Mouse (Mus musculus) erythroblast, embryonic 14.5 days (primary cell): ENCODE measurements around the gene Rab17. TPM values are rescaled to one million over a fixed set of nuclear protein-coding genes. Genes with fewer than 3 reads are reported as not detected.
A peak's percentile ranks its signal among the peaks of the same experiment; 100 is the strongest.

Source experiments
- H3K27me3 ChIP-seq: 2 replicates; pipeline ENCODE4 v1.6.1; 2012; ENCODE audit warnings: inconsistent platforms; ENCODE audit not compliant: control insufficient read depth
- H3K36me3 ChIP-seq: 2 replicates; pipeline ENCODE4 v1.6.1; 2012; ENCODE audit warnings: mild to moderate bottlenecking, inconsistent platforms; ENCODE audit not compliant: control insufficient read depth
- H3K4me1 ChIP-seq: 2 replicates; pipeline ENCODE4 v1.6.1; 2012; ENCODE audit warnings: inconsistent platforms; ENCODE audit not compliant: control insufficient read depth
- H3K4me3 ChIP-seq: replicated peaks from 2 replicates; pipeline ENCODE3; 2012; ENCODE audit warnings: moderate library complexity, mild to moderate bottlenecking, inconsistent platforms
- H3K9me3 ChIP-seq: 2 replicates; pipeline ENCODE4 v1.6.1; 2012; ENCODE audit warnings: low read length, inconsistent platforms, mixed read lengths; ENCODE audit not compliant: control insufficient read depth
- GATA1 ChIP-seq: IDR thresholded peaks from 2 replicates; pipeline ENCODE4 v1.6.1; 2012; ENCODE audit warnings: low read length, inconsistent platforms, mixed read lengths
- TAL1 ChIP-seq: IDR thresholded peaks from 3 replicates; pipeline ENCODE4 v1.6.1; 2012; ENCODE audit warnings: low read length, inconsistent platforms, mixed read lengths
- polyA plus RNA-seq: library from polyadenylated mRNA; stranded (reverse); fragments of >175 nt; gene quantifications from 2 replicates; pipeline ENCODE4 v1.2.3, GENCODE M21; 2012

Rab17 gene
- polyA plus RNA-seq = not detected in 2 replicates

DNA sequence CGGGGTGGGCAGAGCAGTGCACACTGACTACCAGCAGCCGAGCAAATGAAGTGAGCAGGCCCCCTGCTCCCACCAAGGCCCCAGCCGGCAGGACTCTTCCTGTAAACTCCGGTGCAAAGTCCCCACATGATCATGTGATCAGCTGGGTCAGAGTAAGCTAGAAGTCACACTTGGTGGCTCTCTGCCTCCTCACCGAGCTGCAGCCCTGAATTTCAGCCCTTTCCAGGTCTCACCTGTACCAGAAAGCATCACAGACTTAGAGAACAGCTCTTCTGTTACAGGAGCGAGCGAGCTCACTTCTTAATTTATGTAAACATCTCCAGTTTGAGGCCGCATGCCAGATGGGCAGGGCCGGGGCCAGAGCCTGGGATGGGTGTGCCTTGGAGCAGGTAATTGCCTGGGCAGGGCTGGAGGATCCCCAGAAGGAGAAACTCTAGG is at the start of gene Rab17:
TSS of gene Rab17 (minus strand) at position 315 of the 438 bp plus-strand sequence.
- H3K9me3 ChIP-seq = no peaks in the 10 kb centered on the region
- TF ChIP-seq GATA1 (no peak), TAL1 (no peak)
- no peaks in the 10 kb centered on the region for H3K36me3 ChIP-seq
- no peaks in the 10 kb centered on the region for H3K27me3 ChIP-seq
- peaks cover 2% of the 10 kb centered on the region for H3K4me1 ChIP-seq
- H3K4me3 ChIP-seq = peak within 1 kb of the TSS; percentile 36

DNA sequence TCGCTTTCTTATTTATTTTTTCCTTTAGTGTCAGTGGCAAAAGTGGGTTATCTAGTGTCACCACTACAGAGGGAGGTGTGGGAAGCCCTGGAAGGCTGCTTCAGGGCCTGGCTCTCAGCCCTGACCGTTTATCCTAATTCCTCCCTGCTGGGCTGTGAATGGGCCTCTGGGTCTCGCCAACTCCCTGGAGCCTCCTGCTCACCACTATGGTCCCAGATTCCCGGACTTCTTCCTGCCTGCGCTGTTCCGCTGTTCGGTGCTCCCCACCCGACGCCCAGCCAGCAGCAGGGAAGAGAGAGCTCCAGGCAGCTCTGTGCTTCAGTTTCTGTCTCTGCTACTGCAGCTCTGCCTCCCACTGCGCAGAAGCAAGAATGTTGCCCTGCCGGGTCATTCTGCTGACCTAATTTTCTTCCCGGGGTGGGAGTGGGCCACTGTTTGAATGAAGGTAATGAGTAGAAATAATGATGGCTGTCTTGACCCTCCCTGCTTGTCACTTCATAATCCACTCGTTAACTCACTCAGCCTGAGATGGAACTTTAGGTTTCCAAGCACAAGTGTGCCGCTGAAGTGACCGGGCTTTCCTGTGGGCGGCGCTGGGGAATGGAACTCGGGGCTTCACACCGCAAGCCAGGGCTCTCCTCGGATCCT is 47.8 kb upstream of the Rab17 start:
- Histone ChIP-seq H3K36me3 (no peaks in the 10 kb centered on the region), H3K4me3 (no peak overlapping the region), H3K27me3 (no peaks in the 10 kb centered on the region), H3K4me1 (no peaks in the 10 kb centered on the region), H3K9me3 (peaks cover 11% of the 10 kb centered on the region)
- TF ChIP-seq TAL1 = no peak
- no peak for TF ChIP-seq GATA1

GRCm38 (mm10) chr1:91015571-91015970 is 46.1 kb upstream of the Rab17 start:
- no peak overlapping the region for H3K4me3 ChIP-seq
- no peaks in the 10 kb centered on the region for H3K27me3 ChIP-seq
- H3K9me3 ChIP-seq = peaks cover 9% of the 10 kb centered on the region
- TF ChIP-seq TAL1 (no peak), GATA1 (no peak)
- no peaks in the 10 kb centered on the region for H3K4me1 ChIP-seq
- H3K36me3 ChIP-seq = no peaks in the 10 kb centered on the region

- Histone ChIP-seq H3K4me1 (no peaks in the 10 kb centered on the region), H3K4me3 (no peak overlapping the region), H3K9me3 (peaks cover 2% of the 10 kb centered on the region; the same call in 1 of the 2 replicates), H3K27me3 (no peaks in the 10 kb centered on the region), H3K36me3 (no peaks in the 10 kb centered on the region)
- TF ChIP-seq TAL1 (no peak), GATA1 (no peak)
Observed at GRCm38 (mm10) chr1:91013803-91014202, 44.3 kb upstream of the Rab17 start.

DNA sequence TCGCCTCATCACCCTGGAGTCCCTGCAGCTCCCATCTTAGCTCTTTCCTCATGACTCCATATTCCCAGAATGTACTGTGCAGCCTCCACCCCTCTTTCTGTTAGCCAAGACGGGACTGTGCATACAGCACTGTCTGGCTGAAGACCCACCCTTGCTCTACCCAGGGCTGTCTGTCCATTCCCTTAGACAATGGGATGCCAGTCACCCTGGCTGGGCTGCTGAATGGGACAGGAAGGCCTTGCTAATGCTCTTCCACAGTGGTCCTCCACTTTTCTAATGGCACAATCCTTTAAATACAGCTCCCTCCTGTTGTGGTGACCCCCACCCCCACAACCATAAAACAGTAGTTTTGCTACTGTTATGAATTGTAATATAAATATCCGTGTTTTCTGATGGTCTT is 41.9 kb upstream of the Rab17 start:
- no peak overlapping the region for H3K4me3 ChIP-seq
- H3K4me1 ChIP-seq = no peaks in the 10 kb centered on the region
- H3K27me3 ChIP-seq = no peaks in the 10 kb centered on the region
- no peaks in the 10 kb centered on the region for H3K9me3 ChIP-seq
- H3K36me3 ChIP-seq = no peaks in the 10 kb centered on the region
- TF ChIP-seq TAL1 = no peak
- no peak for TF ChIP-seq GATA1

DNA sequence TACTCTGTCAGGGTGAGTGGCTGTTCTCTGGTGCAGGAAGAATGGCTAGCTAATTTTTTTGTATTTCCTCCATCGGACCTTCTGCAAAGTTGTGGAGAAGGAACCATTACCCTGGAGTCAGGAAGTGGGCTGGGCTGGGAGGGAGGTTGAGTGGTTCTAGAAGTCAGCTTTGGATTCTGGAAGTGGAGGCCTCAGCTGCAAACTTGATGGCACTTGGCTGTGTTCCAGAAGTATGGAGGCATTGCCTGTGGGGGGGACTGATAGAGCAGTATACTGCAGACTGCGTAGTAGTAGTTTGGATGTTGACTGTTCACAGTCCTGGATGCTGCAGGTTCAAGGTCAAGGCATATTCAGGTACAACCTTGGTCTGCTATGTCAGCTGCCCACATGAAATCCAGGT is 41.3 kb upstream of the Rab17 start:
- H3K4me3 ChIP-seq = no peak overlapping the region
- no peaks in the 10 kb centered on the region for H3K4me1 ChIP-seq
- TF ChIP-seq GATA1 (no peak), TAL1 (no peak)
- no peaks in the 10 kb centered on the region for H3K27me3 ChIP-seq
- H3K9me3 ChIP-seq = no peaks in the 10 kb centered on the region
- H3K36me3 ChIP-seq = no peaks in the 10 kb centered on the region

DNA sequence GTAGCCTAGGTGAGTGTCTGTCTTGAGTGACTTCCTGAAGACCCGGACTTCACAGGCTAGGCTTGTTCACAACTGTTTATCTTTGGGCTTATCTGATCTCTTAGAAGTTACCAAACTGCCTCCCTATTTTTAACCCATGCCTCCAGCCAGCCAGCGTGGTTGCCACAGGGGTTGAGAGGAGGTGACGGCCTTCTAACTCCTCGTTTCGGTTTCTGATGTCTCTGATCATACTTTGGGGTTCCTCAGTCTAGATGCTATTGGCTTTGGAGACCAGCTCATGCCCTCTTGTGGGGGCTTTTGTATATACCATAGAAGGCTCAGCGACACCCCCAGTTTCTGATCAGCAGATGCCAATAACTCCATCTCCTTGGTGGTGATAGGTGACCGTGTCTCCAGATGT is 40.8 kb upstream of the Rab17 start:
- H3K4me1 ChIP-seq = no peaks in the 10 kb centered on the region
- no peak overlapping the region for H3K4me3 ChIP-seq
- no peaks in the 10 kb centered on the region for H3K27me3 ChIP-seq
- H3K36me3 ChIP-seq = no peaks in the 10 kb centered on the region
- TF ChIP-seq GATA1 (no peak), TAL1 (no peak)
- H3K9me3 ChIP-seq = no peaks in the 10 kb centered on the region

DNA sequence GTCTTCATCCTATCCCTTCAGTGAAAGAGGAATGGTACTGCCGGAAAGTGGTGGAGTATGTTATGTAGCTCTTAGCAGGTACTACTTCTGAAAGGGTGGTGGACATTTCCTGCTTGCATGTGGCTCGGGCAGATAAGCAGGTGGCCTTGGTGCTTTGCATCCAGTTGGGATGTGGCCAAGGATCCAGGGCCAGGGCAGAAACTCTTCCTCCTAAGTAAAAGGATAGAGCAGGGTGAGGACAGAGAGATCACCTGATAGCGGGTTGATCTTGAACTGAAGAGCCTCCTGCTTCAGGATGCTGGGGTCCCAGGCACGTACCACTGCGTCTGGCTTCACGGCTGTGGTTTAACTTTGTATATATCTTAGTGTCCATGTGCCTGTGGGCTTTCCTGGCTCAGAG is 39.8 kb upstream of the Rab17 start:
- Histone ChIP-seq H3K9me3 (no peaks in the 10 kb centered on the region), H3K4me1 (no peaks in the 10 kb centered on the region), H3K27me3 (no peaks in the 10 kb centered on the region), H3K4me3 (no peak overlapping the region), H3K36me3 (no peaks in the 10 kb centered on the region)
- TF ChIP-seq TAL1 (no peak), GATA1 (no peak)

- Histone ChIP-seq H3K36me3 (no peaks in the 10 kb centered on the region), H3K27me3 (no peaks in the 10 kb centered on the region), H3K4me1 (no peaks in the 10 kb centered on the region), H3K4me3 (no peak overlapping the region), H3K9me3 (no peaks in the 10 kb centered on the region)
- TF ChIP-seq TAL1 (no peak), GATA1 (no peak)
Observed at GRCm38 (mm10) chr1:91008746-91009145, 39.3 kb upstream of the Rab17 start.

DNA sequence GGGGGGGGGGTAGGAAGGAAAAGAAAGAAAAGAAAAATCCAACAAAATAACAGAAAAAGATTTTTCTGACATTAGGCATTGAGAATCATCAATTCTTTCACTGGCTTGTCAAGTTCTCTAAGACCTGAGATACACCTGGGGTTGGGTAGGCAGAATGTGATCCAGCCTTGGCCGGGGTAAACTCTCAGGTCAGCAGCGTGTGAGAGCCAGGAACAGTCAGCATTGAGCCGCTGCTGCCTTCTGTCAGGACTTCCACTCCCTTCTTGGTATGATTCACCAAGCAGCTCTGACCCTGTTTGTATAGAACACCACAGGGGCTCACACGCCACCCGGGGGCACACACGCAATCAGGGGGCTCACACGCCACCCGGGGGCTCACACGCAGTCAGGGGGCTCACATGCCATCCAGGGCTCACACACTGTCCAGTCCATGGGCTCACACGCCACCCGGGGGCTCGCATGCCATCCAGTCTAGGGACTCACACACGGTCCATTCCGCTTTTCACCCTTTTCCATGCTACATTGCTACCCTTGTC is 38.8 kb upstream of the Rab17 start:
- Histone ChIP-seq H3K27me3 (no peaks in the 10 kb centered on the region), H3K4me1 (no peaks in the 10 kb centered on the region), H3K36me3 (no peaks in the 10 kb centered on the region), H3K4me3 (no peak overlapping the region), H3K9me3 (no peaks in the 10 kb centered on the region)
- TF ChIP-seq GATA1 (no peak), TAL1 (no peak)
